In the genomic region with DNA sequence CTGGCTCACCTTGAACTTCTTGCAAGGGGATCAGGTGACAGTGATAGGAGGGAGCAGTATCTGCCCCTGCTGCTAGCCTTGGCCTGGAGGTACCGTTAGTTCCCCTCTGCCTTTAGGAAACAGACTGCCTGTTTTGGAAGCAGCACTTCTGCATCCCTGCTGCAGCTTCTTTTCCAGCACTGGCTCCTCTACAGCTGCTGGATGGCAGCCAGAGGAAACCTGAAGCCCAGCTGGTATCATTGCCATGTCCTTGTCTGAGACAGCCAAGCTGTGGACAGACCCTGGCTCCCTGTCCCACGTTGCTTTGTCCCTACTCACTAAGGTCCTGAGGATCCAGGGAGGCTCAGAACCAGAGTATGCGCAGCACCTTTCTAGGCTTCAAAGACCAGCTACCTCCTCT, we compare ENCODE assay signal across 15 mouse cellular contexts. TPM values are rescaled to one million over a fixed set of nuclear protein-coding genes. Genes with fewer than 3 reads are reported as not detected.
DNase-seq lines count a peak whose midpoint lies in the region; ATAC-seq and TF ChIP-seq lines count a peak whose summit lies in the region.
"Had no signal": no experiment of that assay in that cellular context is flagged by ENCODE, and none has a peak within 500 bp of the region (broad histone marks: within the 10 kb centered on the region; RNA-seq: fewer than 3 reads in every experiment).

No protein-coding gene starts in this region.

- DNase-seq in hindbrain, embryonic 14.5 days (ENCODE audit: low spot score): no peak
- DNase-seq in adrenal gland, postnatal 10 days: peak; percentile 72
- peak; percentile 81 for DNase-seq in gastrocnemius, adult 2 months
- DNase-seq: kidney, postnatal 14 days; midbrain, embryonic 14.5 days; right cerebral cortex, postnatal 14 days had no signal

- no peak for TF ChIP-seq CTCF in gastrocnemius, adult 2 months (IDR thresholded peaks at IDR 0.05)
- no peak for TF ChIP-seq CTCF in intestine, postnatal 0 days (IDR thresholded peaks at IDR 0.05; ENCODE audit: low read depth)

- H3K4me2 ChIP-seq in hindbrain, embryonic 13.5 days: no peak overlapping the region
- no peak overlapping the region for H3K4me2 ChIP-seq in hindbrain, embryonic 14.5 days (replicated peaks)
- no peak overlapping the region for H3K4me2 ChIP-seq in heart, embryonic 16.5 days (ENCODE audit: low read depth, low read length)
- no peak overlapping the region for H3K4me2 ChIP-seq in intestine, postnatal 0 days (replicated peaks; ENCODE audit: low read depth)
- H3K4me2 ChIP-seq: neural tube, embryonic 12.5 days; stomach, embryonic 15.5 days had no signal

- intact Hi-C loops in gastrocnemius, adult 2 months (cut with DNase I): no loop called here

- peaks cover 55% of the 10 kb centered on the region for H3K4me1 ChIP-seq in hindbrain, embryonic 13.5 days (replicated peaks)
- H3K4me1 ChIP-seq in hindbrain, embryonic 14.5 days (replicated peaks; ENCODE audit: control insufficient read depth, insufficient read depth, low read length): peaks cover 19% of the 10 kb centered on the region
- H3K4me1 ChIP-seq in heart, embryonic 16.5 days (ENCODE audit: control insufficient read depth, insufficient read depth, low read length): peaks cover 27% of the 10 kb centered on the region
- peaks cover 3% of the 10 kb centered on the region; the same call in 1 of the 2 replicates for H3K4me1 ChIP-seq in intestine, postnatal 0 days (replicated peaks; ENCODE audit: control insufficient read depth, insufficient read depth, low read length)

- H3K27ac ChIP-seq in hindbrain, embryonic 13.5 days: peak overlapping the region; percentile 60
- H3K27ac ChIP-seq in hindbrain, embryonic 14.5 days: no peak overlapping the region
- H3K27ac ChIP-seq in gastrocnemius, adult 2 months: peak overlapping the region; percentile 77
- H3K27ac ChIP-seq in heart, embryonic 16.5 days (ENCODE audit: low read length): peak overlapping the region; percentile 71
- no peak overlapping the region for H3K27ac ChIP-seq in intestine, postnatal 0 days (ENCODE audit: low read depth, low read length)
- H3K27ac ChIP-seq: liver, embryonic 14.5 days; neural tube, embryonic 12.5 days; stomach, embryonic 15.5 days had no signal

- no peaks in the 10 kb centered on the region for H3K9me3 ChIP-seq in hindbrain, embryonic 13.5 days
- H3K9me3 ChIP-seq in hindbrain, embryonic 14.5 days (ENCODE audit: control insufficient read depth, low read length): no peaks in the 10 kb centered on the region
- H3K9me3 ChIP-seq in heart, embryonic 16.5 days (replicated peaks; ENCODE audit: control insufficient read depth, low read length): no peaks in the 10 kb centered on the region
- no peaks in the 10 kb centered on the region for H3K9me3 ChIP-seq in intestine, postnatal 0 days (ENCODE audit: control insufficient read depth)
- H3K9me3 ChIP-seq: neural tube, embryonic 12.5 days; stomach, embryonic 15.5 days had no signal

- no peak overlapping the region for H3K9ac ChIP-seq in hindbrain, embryonic 13.5 days
- H3K9ac ChIP-seq in hindbrain, embryonic 14.5 days: no peak overlapping the region
- peak overlapping the region; percentile 8; the same call in 1 of the 2 replicates for H3K9ac ChIP-seq in heart, embryonic 16.5 days (ENCODE audit: low read length)
- no peak overlapping the region for H3K9ac ChIP-seq in intestine, postnatal 0 days (ENCODE audit: low read depth, low read length)
- H3K9ac ChIP-seq: liver, embryonic 14.5 days; neural tube, embryonic 12.5 days; stomach, embryonic 15.5 days had no signal

- H3K4me3 ChIP-seq in hindbrain, embryonic 13.5 days: no peak overlapping the region
- H3K4me3 ChIP-seq in hindbrain, embryonic 14.5 days (replicated peaks; ENCODE audit: low read length): no peak overlapping the region
- H3K4me3 ChIP-seq in gastrocnemius, adult 2 months: no peak overlapping the region
- no peak overlapping the region for H3K4me3 ChIP-seq in heart, embryonic 16.5 days (ENCODE audit: low read length)
- no peak overlapping the region for H3K4me3 ChIP-seq in intestine, postnatal 0 days (ENCODE audit: low read depth, low read length)
- H3K4me3 ChIP-seq: neural tube, embryonic 12.5 days; stomach, embryonic 15.5 days had no signal

- ATAC-seq in hindbrain, embryonic 13.5 days (ENCODE audit: low FRiP score): no peak
- no peak for ATAC-seq in hindbrain, embryonic 14.5 days (ENCODE audit: low FRiP score)
- ATAC-seq in heart, embryonic 16.5 days (replicated peaks; ENCODE audit: extremely low read depth, insufficient read depth, low FRiP score): peak; percentile 33; the same call in 1 of the 2 replicates
- no peak for ATAC-seq in megakaryocyte progenitor cell, adult 5-6 weeks (replicated peaks; ENCODE audit: poor library complexity)
- no peak for ATAC-seq in intestine, postnatal 0 days
- ATAC-seq: inflammation-experienced regulatory T-cells, adult 6 months had no signal

- no peaks in the 10 kb centered on the region for H3K27me3 ChIP-seq in hindbrain, embryonic 13.5 days
- H3K27me3 ChIP-seq in hindbrain, embryonic 14.5 days (ENCODE audit: control insufficient read depth, insufficient read depth, low read length): no peaks in the 10 kb centered on the region
- H3K27me3 ChIP-seq in heart, embryonic 16.5 days (ENCODE audit: control insufficient read depth, insufficient read depth, low read length): no peaks in the 10 kb centered on the region
- H3K27me3 ChIP-seq in intestine, postnatal 0 days (replicated peaks; ENCODE audit: control insufficient read depth, insufficient read depth, low read length): no peaks in the 10 kb centered on the region
- H3K27me3 ChIP-seq: CH12.LX; neural tube, embryonic 12.5 days; stomach, embryonic 15.5 days had no signal

- peaks cover 77% of the 10 kb centered on the region for H3K36me3 ChIP-seq in hindbrain, embryonic 13.5 days
- peaks cover 73% of the 10 kb centered on the region for H3K36me3 ChIP-seq in hindbrain, embryonic 14.5 days (replicated peaks; ENCODE audit: control insufficient read depth, insufficient read depth)
- peaks cover 38% of the 10 kb centered on the region for H3K36me3 ChIP-seq in heart, embryonic 16.5 days (ENCODE audit: control insufficient read depth, insufficient read depth)
- peaks cover 68% of the 10 kb centered on the region for H3K36me3 ChIP-seq in intestine, postnatal 0 days (ENCODE audit: control insufficient read depth, insufficient read depth)

- 88% methylated on average over 3 of the region's 3 CpGs for WGBS in hindbrain, embryonic 13.5 days
- 84% methylated on average over 3 of the region's 3 CpGs for WGBS in hindbrain, embryonic 14.5 days
- 59% methylated on average over 3 of the region's 3 CpGs for WGBS in heart, embryonic 16.5 days
- WGBS in intestine, postnatal 0 days: 90% methylated on average over 3 of the region's 3 CpGs

RNA-seq across cellular contexts. Expression of a gene that starts 5.7 kb away (rescaled TPM):
- 59.8 and 61.5 TPM in 2 replicates for polyA plus RNA-seq in hindbrain, embryonic 13.5 days (2015; fragmentation: Nextera tagmentation; extraction: Ambion mirVana)
- 64.5 and 64.6 TPM in 2 replicates for polyA plus RNA-seq in hindbrain, embryonic 14.5 days (2014; fragmentation: Nextera tagmentation; extraction: Ambion mirVana)
- 10 to 100 TPM; 19.5 to 20.7 TPM for total RNA-seq in adrenal gland, postnatal 10 days (2021)
- total RNA-seq in gastrocnemius, adult 2 months (2021): 10 to 100 TPM; 13.0 to 15.0 TPM
- 47.4 and 48.4 TPM in 2 replicates for polyA plus RNA-seq in heart, embryonic 16.5 days (2015; fragmentation: Nextera tagmentation; extraction: Ambion mirVana)
- total RNA-seq in megakaryocyte progenitor cell, adult 5-6 weeks (2015): 14.7 and 18.5 TPM in 2 replicates
- 14.7 and 19.1 TPM in 2 replicates for total RNA-seq in megakaryocyte progenitor cell, adult 5-6 weeks (2017)
- 27.1 and 27.2 TPM in 2 replicates for polyA plus RNA-seq in intestine, postnatal 0 days (2015; fragmentation: Nextera tagmentation; extraction: Ambion mirVana)

RNA-seq across cellular contexts. Expression of a gene that starts 13.0 kb away (rescaled TPM):
- polyA plus RNA-seq in hindbrain, embryonic 13.5 days (2015; fragmentation: Nextera tagmentation; extraction: Ambion mirVana): 18.2 and 19.1 TPM in 2 replicates
- polyA plus RNA-seq in hindbrain, embryonic 14.5 days (2014; fragmentation: Nextera tagmentation; extraction: Ambion mirVana): 10.2 and 10.5 TPM in 2 replicates
- total RNA-seq in adrenal gland, postnatal 10 days (2021): 10 to 100 TPM; 16.8 to 24.5 TPM
- 1 to 10 TPM; 4.7 to 5.3 TPM for total RNA-seq in gastrocnemius, adult 2 months (2021)
- 19.4 and 21.6 TPM in 2 replicates for polyA plus RNA-seq in heart, embryonic 16.5 days (2015; fragmentation: Nextera tagmentation; extraction: Ambion mirVana)
- total RNA-seq in megakaryocyte progenitor cell, adult 5-6 weeks (2015): 8.3 and 17.3 TPM in 2 replicates
- total RNA-seq in megakaryocyte progenitor cell, adult 5-6 weeks (2017): 4.2 and 6.4 TPM in 2 replicates
- polyA plus RNA-seq in intestine, postnatal 0 days (2015; fragmentation: Nextera tagmentation; extraction: Ambion mirVana): 7.4 and 7.6 TPM in 2 replicates

RNA-seq across cellular contexts. Expression of a gene that starts 14.9 kb away (rescaled TPM):
- polyA plus RNA-seq in hindbrain, embryonic 13.5 days (2015; fragmentation: Nextera tagmentation; extraction: Ambion mirVana): 500 and 520 TPM in 2 replicates
- 414 and 480 TPM in 2 replicates for polyA plus RNA-seq in hindbrain, embryonic 14.5 days (2014; fragmentation: Nextera tagmentation; extraction: Ambion mirVana)
- total RNA-seq in adrenal gland, postnatal 10 days (2021): 100 to 1,000 TPM; 295 to 301 TPM
- total RNA-seq in gastrocnemius, adult 2 months (2021): 100 to 1,000 TPM; 188 to 210 TPM
- polyA plus RNA-seq in heart, embryonic 16.5 days (2015; fragmentation: Nextera tagmentation; extraction: Ambion mirVana): 281 and 320 TPM in 2 replicates
- total RNA-seq in megakaryocyte progenitor cell, adult 5-6 weeks (2015): 420 and 464 TPM in 2 replicates
- 94.8 and 151 TPM in 2 replicates for total RNA-seq in megakaryocyte progenitor cell, adult 5-6 weeks (2017)
- polyA plus RNA-seq in intestine, postnatal 0 days (2015; fragmentation: Nextera tagmentation; extraction: Ambion mirVana): 557 and 578 TPM in 2 replicates

Comparison
In these comparisons a context has a peak if more than half of its experiments do, and no peak if none do; other contexts are left out.
1. H3K27ac ChIP-seq: peak in hindbrain, embryonic 13.5 days (single experiment), gastrocnemius, adult 2 months (single experiment) and heart, embryonic 16.5 days (single experiment); none in hindbrain, embryonic 14.5 days (single experiment) and intestine, postnatal 0 days (single experiment).